Mouse (Mus musculus) c-Kit-positive CD71-positive TER-119-positive erythroid progenitor cells, embryonic 14.5 days (primary cell): Measurements from ENCODE around the gene Oas3.
"Not testable (repeated sequence)": the region's sequence is repeated elsewhere in the genome, so short reads cannot be mapped to it uniquely, and the experiment has no call there.

ENCODE experiments used
- DNase-seq: peaks from one replicate; pipeline ENCODE4 v3.0.0-alpha.2; 2013; ENCODE audit warnings: low spot score

Oas3 gene

GRCm38 (mm10) chr5:120777478-120777877, at the start of gene Oas3:
Gene Oas3, minus strand, starts transcription at chr5:120777661.
- DNase-seq = no peak

- no peak for DNase-seq
Observed at GRCm38 (mm10) chr5:120818999-120819398, 41.5 kb upstream of the Oas3 start.

- peak; percentile 36 for DNase-seq
Observed at GRCm38 (mm10) chr5:120815949-120816348, 38.5 kb upstream of the Oas3 start.

GRCm38 (mm10) chr5:120813023-120813422, 35.6 kb upstream of the Oas3 start:
- DNase-seq = no peak

- DNase-seq = peak; percentile 79
Observed at GRCm38 (mm10) chr5:120811951-120812819, 34.7 kb upstream of the Oas3 start, which contains the start of gene Oas1c. Gene Oas1c, minus strand, starts transcription at chr5:120812514.

GRCm38 (mm10) chr5:120809171-120809570, 31.7 kb upstream of the Oas3 start:
- no peak for DNase-seq

GRCm38 (mm10) chr5:120806458-120806857, 29.0 kb upstream of the Oas3 start:
- DNase-seq = peak; percentile 60

GRCm38 (mm10) chr5:120803596-120803995, 26.1 kb upstream of the Oas3 start:
- no peak for DNase-seq

GRCm38 (mm10) chr5:120798943-120799342, 21.5 kb upstream of the Oas3 start:
- DNase-seq = not testable (repeated sequence)

GRCm38 (mm10) chr5:120798147-120798546, 20.7 kb upstream of the Oas3 start:
- not testable (repeated sequence) for DNase-seq

GRCm38 (mm10) chr5:120795480-120796034, 18.1 kb upstream of the Oas3 start, which contains the start of gene Oas1e:
Gene Oas1e, minus strand, starts transcription at chr5:120795530.
- DNase-seq = not testable (repeated sequence)

GRCm38 (mm10) chr5:120793043-120793442, 15.6 kb upstream of the Oas3 start:
- DNase-seq = no peak

- no peak for DNase-seq
Observed at GRCm38 (mm10) chr5:120787042-120787441, 9.6 kb upstream of the Oas3 start.

- DNase-seq = no peak
Observed at GRCm38 (mm10) chr5:120782446-120782845, 5.0 kb upstream of the Oas3 start.

GRCm38 (mm10) chr5:120781646-120782045, 4.2 kb upstream of the Oas3 start:
- DNase-seq = no peak

- no peak for DNase-seq
Observed at GRCm38 (mm10) chr5:120779922-120780321, 2.5 kb upstream of the Oas3 start.

- no peak for DNase-seq
Observed at GRCm38 (mm10) chr5:120778941-120779340, 1.5 kb upstream of the Oas3 start.

- DNase-seq = no peak
Observed at GRCm38 (mm10) chr5:120776801-120777200, 660 bp downstream of the Oas3 start.

- DNase-seq = no peak
Observed at GRCm38 (mm10) chr5:120775287-120775985, 2.0 kb downstream of the Oas3 start.

GRCm38 (mm10) chr5:120769396-120769795, 8.1 kb downstream of the Oas3 start:
- no peak for DNase-seq

- no peak for DNase-seq
Observed at GRCm38 (mm10) chr5:120765010-120765409, 12.5 kb downstream of the Oas3 start.

GRCm38 (mm10) chr5:120761901-120762300, 15.6 kb downstream of the Oas3 start:
- no peak for DNase-seq

- DNase-seq = no peak
Observed at GRCm38 (mm10) chr5:120754215-120754614, 23.2 kb downstream of the Oas3 start.
